Mouse (Mus musculus): ENCODE measurements around the gene Znrd1as.

Gene Znrd1as

DNA sequence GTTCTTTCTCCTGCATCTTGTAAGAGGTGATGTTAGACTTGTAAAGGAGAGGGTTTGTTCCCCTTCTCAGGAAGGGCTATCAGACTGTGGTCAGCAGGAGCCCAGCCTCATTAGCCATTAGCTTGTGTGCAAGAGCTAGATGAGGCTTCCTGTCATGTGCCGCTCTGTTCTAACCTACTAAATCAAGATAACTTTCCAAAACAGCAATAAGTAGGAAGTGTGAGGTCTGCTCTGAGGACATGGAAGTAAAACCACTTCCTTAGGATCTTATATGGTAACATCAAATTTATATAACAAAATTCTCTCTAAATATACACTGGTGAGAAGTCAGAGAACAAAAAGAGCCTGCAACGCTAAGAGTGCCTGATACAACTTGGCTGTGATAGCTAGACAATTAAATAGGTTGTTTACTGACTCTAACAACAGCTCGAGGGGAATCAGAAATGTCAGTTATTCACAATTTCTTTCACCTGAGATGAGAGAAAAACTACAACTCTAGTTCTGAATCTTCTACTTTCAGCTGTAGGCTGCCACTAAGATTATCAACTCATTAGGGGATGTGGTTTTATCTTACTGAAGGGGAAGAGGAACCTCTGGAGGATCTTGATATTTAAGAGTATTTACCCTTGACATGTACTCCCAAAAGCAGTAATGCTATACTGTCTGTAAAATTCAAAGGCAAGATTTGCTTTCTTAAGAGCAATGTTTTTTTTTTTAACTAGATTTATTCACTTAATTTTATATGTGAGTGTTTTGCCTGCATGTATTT lies 34.1 kb downstream of the Znrd1as start:
- in situ Hi-C loops (cut with MboI; ENCODE audit: unreplicated experiment in 2 of 2): loop anchor here (5.0 to 10.0 kb wide), 2 partner anchors 75 to 212 kb away; partner anchors contain the start of gene Olfr94 (in 1 of the 2)

DNA sequence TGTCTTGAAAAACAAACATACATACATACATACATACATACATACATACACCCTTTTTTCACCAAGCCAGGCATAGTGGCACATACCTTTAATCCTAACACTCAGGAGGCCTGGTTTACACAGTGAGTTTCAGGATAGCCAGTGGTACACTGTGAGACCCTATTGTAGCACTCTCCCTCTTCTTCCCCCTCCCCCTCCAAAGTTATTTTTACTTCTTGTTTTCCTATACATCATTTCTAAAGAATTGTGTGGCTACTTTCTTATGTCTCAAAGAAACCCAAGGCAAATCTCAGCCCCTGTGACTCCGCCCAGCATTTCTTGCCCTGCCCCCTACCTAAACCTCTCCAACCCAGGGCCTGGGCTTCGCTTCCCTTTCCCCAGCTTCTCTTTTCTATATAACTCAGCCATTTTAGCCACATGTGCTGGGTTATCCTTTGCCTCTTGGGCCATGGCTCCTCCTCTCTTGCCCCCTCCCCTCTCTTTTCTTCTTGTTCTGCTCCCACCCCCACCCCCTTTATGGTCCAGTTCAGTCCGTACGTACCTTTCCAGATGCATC lies 35.5 kb downstream of the Znrd1as start:
- in situ Hi-C loops (cut with MboI; ENCODE audit: unreplicated experiment in 2 of 2): loop anchor here (5.0 to 10.0 kb wide), 2 partner anchors 77 to 211 kb away; partner anchors contain the start of gene Olfr94 (in 1 of the 2)

DNA sequence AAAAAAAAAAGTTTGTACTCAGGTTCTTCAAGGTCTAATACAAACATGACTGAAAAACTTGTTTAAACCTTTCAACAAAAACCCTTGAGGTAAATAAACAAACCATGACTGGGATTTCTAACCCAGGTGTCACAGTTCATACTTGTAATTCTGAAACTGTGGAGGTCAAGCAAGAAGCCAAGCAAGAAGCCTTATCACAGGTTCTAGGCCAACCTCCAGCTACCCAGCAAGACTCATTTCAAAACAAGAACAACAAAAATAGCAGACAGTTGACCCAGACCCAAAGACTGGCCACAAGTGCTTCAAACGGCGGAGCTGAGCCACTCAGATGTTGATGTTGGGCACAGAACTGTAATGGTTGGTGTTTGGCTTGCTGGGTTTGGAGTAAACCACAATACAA lies 36.1 kb downstream of the Znrd1as start:
- in situ Hi-C loops (cut with MboI; ENCODE audit: unreplicated experiment in 2 of 2): loop anchor here (5.0 to 10.0 kb wide), 2 partner anchors 77 to 210 kb away; partner anchors contain the start of gene Olfr94 (in 1 of the 2)

DNA sequence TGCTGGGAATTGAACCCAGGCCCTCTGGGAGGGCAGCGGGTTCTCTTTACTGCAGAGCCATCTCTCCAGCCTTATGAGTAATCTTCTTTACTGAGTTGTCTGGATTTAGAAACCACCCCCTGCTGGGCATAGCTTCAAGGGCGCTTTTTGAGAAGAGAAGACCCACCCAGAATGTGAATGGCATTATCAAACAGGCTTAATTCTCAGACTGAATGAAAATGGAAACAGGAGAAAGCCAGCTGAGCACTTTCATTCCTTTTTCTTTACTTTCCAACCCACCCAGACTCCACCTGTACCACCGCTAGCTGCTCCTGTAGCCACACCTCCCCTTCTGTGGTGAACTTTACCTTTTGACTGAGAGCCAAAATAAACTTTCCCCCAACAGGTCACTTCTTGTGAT lies 37.1 kb downstream of the Znrd1as start:
- in situ Hi-C loops (cut with MboI; ENCODE audit: unreplicated experiment in 2 of 2): loop anchor here in 1 of 2 experiments (5.0 to 10.0 kb wide), 2 partner anchors 78 to 209 kb away; partner anchors contain the start of gene Olfr94

DNA sequence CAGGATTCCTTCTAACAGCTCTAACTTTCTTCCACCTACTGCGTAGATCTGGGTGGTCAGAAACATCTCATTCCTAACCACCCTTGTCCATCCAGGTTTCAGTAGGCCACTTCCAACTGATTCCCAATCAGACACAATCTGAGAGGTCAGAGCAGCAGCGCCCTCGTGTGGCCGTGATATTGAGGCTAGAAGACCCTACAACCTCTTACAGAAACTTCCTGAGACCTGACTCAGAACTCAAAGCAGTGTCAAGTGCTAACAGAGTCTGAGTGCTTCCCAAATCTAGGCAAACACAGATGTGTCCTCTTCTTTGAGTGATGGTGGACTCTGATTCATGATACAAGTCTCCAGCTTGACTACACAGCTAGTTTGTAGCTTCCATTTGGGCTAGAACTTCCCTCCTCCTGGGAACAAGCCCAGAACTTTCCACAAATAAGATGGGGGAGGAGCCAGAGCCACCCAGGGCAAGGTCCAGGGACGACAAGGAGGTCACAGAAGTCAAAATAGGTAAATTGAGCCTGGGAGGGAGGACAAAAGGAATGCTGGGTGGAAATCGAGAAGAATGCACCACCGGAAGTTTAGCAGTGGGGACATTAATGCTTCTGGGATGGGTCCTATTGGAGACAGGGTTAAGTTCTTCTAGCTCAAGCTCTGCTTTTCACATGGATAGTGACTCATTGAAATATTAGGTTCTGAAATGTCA lies 38.8 kb downstream of the Znrd1as start:
- in situ Hi-C loops (cut with MboI; ENCODE audit: unreplicated experiment in 2 of 2): loop anchor here in 1 of 2 experiments (5.0 to 10.0 kb wide), 2 partner anchors 80 to 208 kb away; partner anchors contain the start of gene Olfr94

DNA sequence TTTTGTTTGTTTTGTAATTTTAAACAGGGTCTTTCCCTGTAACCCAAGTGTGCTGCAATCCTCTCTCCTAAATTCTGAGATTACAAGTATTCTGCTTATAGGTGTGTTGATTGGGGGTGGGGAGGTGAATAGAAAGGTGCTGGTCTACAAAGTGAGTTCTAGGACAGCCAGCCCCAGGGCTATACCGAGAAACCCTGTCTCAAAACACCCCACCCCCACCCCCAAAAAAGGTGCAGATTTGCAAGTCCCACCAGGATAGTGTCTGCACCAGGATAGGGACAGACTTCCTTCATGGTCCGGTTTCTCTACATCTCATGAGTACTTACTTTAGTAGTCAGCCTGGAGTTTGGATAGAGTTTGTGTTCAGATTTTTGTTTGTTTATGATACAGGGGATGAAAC lies 40.1 kb downstream of the Znrd1as start:
- in situ Hi-C loops (cut with MboI; ENCODE audit: unreplicated experiment in 2 of 2): loop anchor here in 1 of 2 experiments (5.0 to 10.0 kb wide), 2 partner anchors 81 to 206 kb away; partner anchors contain the start of gene Olfr94

DNA sequence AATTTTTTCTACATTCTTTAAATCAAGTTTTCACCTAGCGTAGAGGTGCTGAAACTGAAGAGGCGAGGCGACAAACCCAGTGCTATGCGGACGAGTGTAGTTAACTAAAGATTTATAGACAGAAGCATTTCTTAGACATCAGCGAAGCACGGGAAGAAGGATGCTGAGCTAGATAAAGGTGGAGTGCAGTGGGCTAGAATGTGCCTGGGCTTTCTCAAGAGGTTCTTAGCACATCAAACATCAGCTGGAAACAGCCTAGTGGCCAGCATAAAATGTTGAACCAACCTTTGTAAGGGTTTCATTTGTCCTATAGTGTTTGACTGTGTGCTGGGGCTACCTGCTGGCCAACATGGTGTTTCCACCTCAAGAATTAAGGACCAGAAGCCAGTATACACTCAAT lies 42.5 kb downstream of the Znrd1as start, which contains the start of gene Zfp57:
Zfp57 (plus strand) TSS at position 301 of the 400 bp plus-strand sequence.
- in situ Hi-C loops (cut with MboI; ENCODE audit: unreplicated experiment in 2 of 2): no loop called here

DNA sequence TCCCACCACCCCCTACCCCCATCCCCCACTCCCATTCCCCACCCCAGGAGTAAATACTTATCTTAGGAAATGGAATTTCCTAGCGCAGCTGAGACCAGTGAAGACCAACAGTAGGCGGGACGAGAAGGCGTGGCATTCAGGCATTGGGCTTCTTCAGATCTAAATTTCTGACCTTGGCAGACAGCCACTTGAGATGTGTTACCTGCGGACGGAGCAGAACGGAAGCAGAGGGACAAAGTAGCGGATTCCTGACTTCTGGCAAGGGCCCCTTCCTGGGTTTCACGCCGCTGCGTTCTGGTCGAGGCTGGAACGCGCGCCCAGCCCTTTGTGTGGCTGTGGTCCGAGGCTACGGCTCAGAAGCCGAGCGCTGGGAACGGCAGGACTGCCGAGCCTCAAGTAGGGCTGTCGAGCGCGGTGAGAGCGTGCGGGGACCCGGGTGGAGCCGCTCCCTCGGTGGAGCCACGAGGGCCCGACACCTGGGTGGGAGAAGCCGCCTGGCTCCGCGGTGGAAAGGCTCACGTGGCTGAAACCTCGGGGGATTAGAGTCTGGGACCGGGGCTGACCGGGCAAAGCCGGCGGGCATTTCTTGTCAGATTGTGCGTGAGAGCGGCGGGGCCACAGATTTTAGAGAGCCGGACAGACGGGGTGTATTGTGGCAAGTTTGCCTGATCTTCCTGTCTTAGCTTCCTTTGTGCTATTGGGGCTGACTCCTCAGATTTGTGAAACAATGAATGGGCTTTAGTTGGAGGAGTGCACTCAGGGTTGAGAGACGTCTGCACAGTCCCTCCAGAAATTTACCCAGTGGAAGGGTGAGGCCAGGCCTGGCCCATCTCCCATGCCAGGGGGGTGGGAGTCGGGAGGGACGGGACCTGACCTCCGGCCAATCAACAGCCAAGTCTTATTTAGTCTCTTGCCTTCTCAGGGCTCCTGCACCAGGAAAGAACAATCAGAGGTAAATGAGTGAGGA lies 44.3 kb downstream of the Znrd1as start:
- in situ Hi-C loops (cut with MboI; ENCODE audit: unreplicated experiment in 2 of 2): no loop called here

DNA sequence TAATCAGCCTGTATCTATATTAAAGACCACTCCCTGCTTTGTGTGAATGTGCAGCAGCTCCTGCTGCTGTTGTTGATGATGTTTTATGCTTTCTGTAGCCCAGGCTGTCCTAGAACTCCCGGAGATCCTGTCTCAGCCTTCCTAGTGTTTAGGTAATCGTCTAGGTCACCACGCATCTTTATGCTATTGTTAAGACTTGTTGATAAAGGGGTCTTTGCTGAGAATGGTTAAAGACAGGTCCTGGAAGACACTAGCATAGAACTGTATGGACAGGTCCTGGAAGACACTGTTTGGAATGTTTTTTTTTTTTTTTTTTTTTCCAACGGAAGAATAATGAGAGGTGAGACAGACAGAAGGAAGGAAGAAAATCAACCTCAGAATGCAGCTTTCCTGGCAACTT lies 45.0 kb downstream of the Znrd1as start:
- in situ Hi-C loops (cut with MboI; ENCODE audit: unreplicated experiment in 2 of 2): no loop called here

DNA sequence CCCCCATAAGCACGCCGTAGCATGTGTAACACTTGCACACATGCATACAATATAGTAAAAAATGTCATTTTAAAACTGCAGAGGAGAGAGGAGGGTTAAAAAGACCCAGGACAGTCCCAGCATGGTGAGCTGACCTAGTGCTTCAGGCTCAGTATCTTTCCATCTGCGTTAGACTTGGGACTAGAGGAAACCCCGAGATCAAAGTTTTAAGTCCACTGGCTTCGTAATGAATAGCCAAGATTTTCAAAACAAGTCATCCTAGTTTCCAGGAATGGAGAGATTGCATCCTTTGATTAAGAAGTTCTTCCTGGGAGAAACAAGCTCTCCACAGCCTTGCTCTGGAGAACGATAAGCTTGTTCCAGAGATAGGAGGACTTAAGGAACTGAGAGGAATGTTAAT lies 49.8 kb downstream of the Znrd1as start:
- in situ Hi-C loops (cut with MboI; ENCODE audit: unreplicated experiment in 2 of 2): no loop called here

DNA sequence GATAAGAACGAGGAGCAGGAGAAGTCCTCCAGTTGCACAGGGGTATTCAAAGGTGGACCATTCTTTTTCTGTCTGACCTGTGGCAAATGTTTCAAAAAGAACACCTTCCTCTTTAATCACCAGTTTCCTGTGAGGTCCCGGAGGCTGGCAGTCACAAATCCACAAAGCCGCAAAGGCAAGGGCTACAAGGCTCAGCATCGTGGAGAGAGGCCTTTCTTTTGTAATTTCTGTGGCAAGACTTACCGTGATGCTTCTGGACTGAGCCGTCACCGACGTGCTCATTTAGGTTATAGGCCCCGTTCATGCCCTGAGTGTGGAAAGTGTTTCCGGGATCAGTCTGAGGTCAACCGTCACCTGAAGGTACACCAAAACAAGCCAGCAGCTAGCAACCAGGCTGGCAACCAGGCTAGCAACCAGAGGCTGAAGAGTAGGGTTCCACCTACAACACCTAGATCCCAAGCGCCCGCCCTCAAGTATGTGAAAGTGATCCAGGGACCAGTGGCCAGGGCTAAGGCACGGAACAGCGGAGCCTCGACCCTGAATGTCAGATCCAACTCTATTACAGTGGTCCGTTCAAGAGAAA lies 51.2 kb downstream of the Znrd1as start:
- in situ Hi-C loops (cut with MboI; ENCODE audit: unreplicated experiment in 2 of 2): no loop called here

DNA sequence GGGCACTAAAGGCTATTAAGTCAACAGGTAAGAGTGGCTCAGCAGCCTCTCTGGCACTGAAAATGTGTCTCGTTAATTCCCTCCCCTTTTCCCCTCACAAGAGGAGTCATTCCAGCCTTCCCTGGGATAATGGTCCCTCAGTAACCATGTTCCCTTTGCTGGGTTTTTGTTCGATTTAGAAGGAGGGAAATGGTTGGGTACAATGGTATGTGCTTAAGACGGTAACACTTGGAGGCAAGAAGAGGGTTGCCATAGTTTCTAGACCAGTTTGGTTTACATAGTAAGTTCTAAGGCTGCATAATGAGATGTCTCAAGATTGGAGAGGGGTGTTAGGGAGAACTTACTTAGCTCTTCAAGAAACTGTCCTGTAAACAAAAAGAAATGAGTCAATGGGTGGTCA lies 53.3 kb downstream of the Znrd1as start:
- in situ Hi-C loops (cut with MboI; ENCODE audit: unreplicated experiment in 2 of 2): no loop called here

DNA sequence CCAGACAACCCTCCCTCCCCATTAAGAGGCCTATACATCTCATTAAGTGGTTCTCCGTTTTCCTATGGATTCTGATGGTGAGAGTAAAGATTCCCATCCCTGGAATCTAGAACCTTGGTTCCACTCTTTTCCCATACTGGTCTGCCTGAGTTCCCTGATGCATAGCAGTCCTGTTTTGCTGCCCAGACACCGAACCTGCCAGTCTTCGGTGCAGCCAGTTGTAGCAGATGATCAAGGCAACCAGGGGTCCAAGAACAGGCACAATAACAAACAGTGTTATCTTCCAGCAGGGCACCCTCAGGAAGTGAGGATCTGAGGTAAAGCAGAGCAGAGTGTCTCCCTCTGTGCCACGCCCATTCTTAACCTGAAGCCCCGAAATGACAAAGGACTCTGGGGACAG lies 53.7 kb downstream of the Znrd1as start:
- in situ Hi-C loops (cut with MboI; ENCODE audit: unreplicated experiment in 2 of 2): no loop called here

All from v-Abl transformed pro-B cells (cell line).